Mouse (Mus musculus): ENCODE measurements around the gene Casq2. TPM values are rescaled to one million over a fixed set of nuclear protein-coding genes. Genes with fewer than 3 reads are reported as not detected.

Casq2 gene
- polyA plus RNA-seq, 1 experiment from 2014 or later, result 1.1 TPM

DNA sequence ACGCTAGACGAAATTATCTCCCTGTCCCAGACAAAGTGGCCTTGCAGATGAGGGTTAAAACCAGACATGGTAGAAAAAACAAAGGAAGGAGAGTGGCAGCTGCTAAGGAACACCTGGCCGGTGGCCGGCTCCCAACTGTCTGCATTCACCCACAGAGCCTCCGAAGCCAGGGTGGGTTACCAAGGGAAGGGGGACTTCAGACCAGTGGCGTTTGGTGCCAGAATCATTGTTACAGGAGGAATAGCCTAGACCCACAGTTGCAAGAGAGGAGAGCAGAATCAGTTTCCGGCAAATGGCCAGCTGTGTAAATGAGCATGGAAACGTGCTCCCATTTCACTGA, 23.6 kb upstream of the Casq2 start:
- WGBS, result 31% methylated on average over 8 of the region's 8 CpGs
- peak; percentile 67 for ATAC-seq (ENCODE audit: low FRiP score)
- H3K4me2 ChIP-seq (replicated peaks), result no peak overlapping the region
- no peak overlapping the region for H3K9ac ChIP-seq
- peaks cover 8% of the 10 kb centered on the region for H3K4me1 ChIP-seq
- peak overlapping the region; percentile 76 for H3K27ac ChIP-seq
- no peak overlapping the region for H3K4me3 ChIP-seq
- H3K27me3 ChIP-seq, result no peaks in the 10 kb centered on the region
- H3K9me3 ChIP-seq (replicated peaks), result no peaks in the 10 kb centered on the region
- H3K36me3 ChIP-seq, result no peaks in the 10 kb centered on the region

- no peak overlapping the region for H3K4me2 ChIP-seq (replicated peaks)
- 77% methylated on average over 10 of the region's 10 CpGs for WGBS
- no peaks in the 10 kb centered on the region for H3K36me3 ChIP-seq
- ATAC-seq (ENCODE audit: low FRiP score), result no peak
- no peaks in the 10 kb centered on the region for H3K27me3 ChIP-seq
- H3K4me3 ChIP-seq, result no peak overlapping the region
- peaks cover 6% of the 10 kb centered on the region for H3K4me1 ChIP-seq
- H3K27ac ChIP-seq, result peak overlapping the region; percentile 76; the same call in 1 of the 2 replicates
- no peaks in the 10 kb centered on the region for H3K9me3 ChIP-seq (replicated peaks)
- no peak overlapping the region for H3K9ac ChIP-seq
Measured at GRCm38 (mm10) chr3:102063273-102064120, 22.7 kb upstream of the Casq2 start.

DNA sequence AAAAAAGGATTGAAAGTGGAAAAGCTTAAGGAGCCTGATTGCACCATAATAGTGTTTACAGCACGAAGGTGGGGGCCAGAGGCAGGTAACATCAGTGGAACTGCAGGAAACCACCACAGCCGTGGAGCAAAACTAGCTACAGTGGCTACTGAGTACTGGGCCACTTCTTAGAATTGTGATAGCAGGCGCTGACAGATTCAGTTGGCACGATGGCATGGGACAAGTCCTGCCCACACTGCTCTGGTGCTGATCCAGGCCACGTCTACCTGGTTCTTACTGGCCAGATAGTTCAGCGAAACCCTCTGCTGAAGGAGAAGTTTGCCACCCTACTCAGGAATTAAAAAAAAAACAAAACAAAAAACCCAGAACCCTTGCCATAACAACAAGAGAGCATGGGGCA, 21.6 kb upstream of the Casq2 start:
- Histone ChIP-seq H3K27me3 (no peaks in the 10 kb centered on the region), H3K4me1 (peaks cover 6% of the 10 kb centered on the region), H3K27ac (no peak overlapping the region), H3K9me3 (replicated peaks) (no peaks in the 10 kb centered on the region), H3K4me3 (no peak overlapping the region), H3K9ac (no peak overlapping the region), H3K36me3 (no peaks in the 10 kb centered on the region), H3K4me2 (replicated peaks) (no peak overlapping the region)
- no peak for ATAC-seq (ENCODE audit: low FRiP score)
- WGBS, result 85% methylated on average over 6 of the region's 6 CpGs

DNA sequence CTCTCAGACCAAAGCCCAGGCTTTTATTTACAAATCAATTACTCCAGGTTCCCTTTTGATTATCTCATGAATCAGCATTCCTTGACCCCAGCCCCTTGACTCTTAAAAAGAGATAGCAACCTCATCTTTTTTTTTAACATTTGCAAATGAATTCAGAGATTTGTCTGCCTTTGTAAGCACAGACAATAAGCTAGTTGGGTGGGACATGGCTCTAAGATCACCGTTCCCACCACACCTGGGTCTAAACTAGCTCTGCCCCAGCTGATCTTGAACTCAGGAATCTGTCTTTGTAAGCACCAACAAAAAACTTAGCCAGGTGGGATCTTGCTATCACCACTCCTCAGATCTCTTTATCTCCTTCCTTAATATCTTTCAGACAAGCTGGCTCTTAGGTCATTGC, 18.9 kb upstream of the Casq2 start:
- Histone ChIP-seq H3K27ac (no peak overlapping the region), H3K4me1 (peaks cover 5% of the 10 kb centered on the region), H3K9ac (no peak overlapping the region), H3K36me3 (no peaks in the 10 kb centered on the region), H3K27me3 (no peaks in the 10 kb centered on the region), H3K4me3 (no peak overlapping the region), H3K9me3 (replicated peaks) (no peaks in the 10 kb centered on the region), H3K4me2 (replicated peaks) (no peak overlapping the region)
- 55% methylated on average over 1 of the region's 1 CpGs for WGBS
- no peak for ATAC-seq (ENCODE audit: low FRiP score)

- no peak overlapping the region for H3K4me2 ChIP-seq (replicated peaks)
- no peaks in the 10 kb centered on the region for H3K9me3 ChIP-seq (replicated peaks)
- H3K27me3 ChIP-seq, result no peaks in the 10 kb centered on the region
- no peaks in the 10 kb centered on the region for H3K36me3 ChIP-seq
- no peak for ATAC-seq (ENCODE audit: low FRiP score)
- H3K4me3 ChIP-seq, result no peak overlapping the region
- no peak overlapping the region for H3K27ac ChIP-seq
- WGBS, result 90% methylated on average over 2 of the region's 2 CpGs
- H3K4me1 ChIP-seq, result no peaks in the 10 kb centered on the region
- no peak overlapping the region for H3K9ac ChIP-seq
Measured at GRCm38 (mm10) chr3:102067861-102068260, 18.4 kb upstream of the Casq2 start.

- ATAC-seq (ENCODE audit: low FRiP score), result no peak
- Histone ChIP-seq H3K27ac (no peak overlapping the region), H3K9ac (no peak overlapping the region), H3K4me3 (no peak overlapping the region), H3K4me2 (replicated peaks) (no peak overlapping the region), H3K27me3 (no peaks in the 10 kb centered on the region), H3K36me3 (no peaks in the 10 kb centered on the region), H3K4me1 (no peaks in the 10 kb centered on the region), H3K9me3 (replicated peaks) (no peaks in the 10 kb centered on the region)
- WGBS, result 88% methylated on average over 4 of the region's 4 CpGs
Measured at GRCm38 (mm10) chr3:102069260-102069659, 17.0 kb upstream of the Casq2 start.

DNA sequence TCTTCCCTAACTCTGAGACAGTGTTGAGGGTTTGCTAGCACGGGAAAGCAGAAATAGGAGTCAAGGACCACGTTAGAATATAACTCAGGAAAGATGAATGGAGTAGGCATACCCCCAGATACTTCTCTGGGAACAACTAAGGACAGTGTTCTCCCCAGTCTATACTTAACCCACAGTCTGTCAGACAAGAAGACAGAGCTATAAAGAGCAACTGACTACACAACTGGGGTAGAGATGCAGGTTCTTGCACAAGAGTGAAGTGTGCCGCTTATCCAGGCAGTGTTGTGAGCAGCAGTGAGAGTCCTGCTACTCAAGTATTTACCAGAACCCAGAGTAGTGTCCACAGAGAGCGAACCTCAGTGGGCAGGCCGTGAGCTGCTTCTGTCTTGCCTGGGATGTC, 16.5 kb upstream of the Casq2 start:
- Histone ChIP-seq H3K27ac (no peak overlapping the region), H3K9me3 (replicated peaks) (no peaks in the 10 kb centered on the region), H3K9ac (no peak overlapping the region), H3K36me3 (no peaks in the 10 kb centered on the region), H3K4me1 (no peaks in the 10 kb centered on the region), H3K27me3 (no peaks in the 10 kb centered on the region), H3K4me2 (replicated peaks) (no peak overlapping the region), H3K4me3 (no peak overlapping the region)
- ATAC-seq (ENCODE audit: low FRiP score), result no peak
- whole genome bisulfite sequencing, result 94% methylated on average over 5 of the region's 5 CpGs

GRCm38 (mm10) chr3:102070360-102070759, 15.9 kb upstream of the Casq2 start:
- Histone ChIP-seq H3K9ac (no peak overlapping the region), H3K27ac (no peak overlapping the region), H3K4me1 (no peaks in the 10 kb centered on the region), H3K4me2 (replicated peaks) (no peak overlapping the region), H3K36me3 (no peaks in the 10 kb centered on the region), H3K9me3 (replicated peaks) (no peaks in the 10 kb centered on the region), H3K27me3 (no peaks in the 10 kb centered on the region), H3K4me3 (no peak overlapping the region)
- peak; percentile 60 for ATAC-seq (ENCODE audit: low FRiP score)
- 78% methylated on average over 7 of the region's 7 CpGs for WGBS

GRCm38 (mm10) chr3:102071016-102071415, 15.2 kb upstream of the Casq2 start:
- H3K9ac ChIP-seq, result no peak overlapping the region
- 91% methylated on average over 3 of the region's 3 CpGs for WGBS
- no peak overlapping the region for H3K4me3 ChIP-seq
- ATAC-seq (ENCODE audit: low FRiP score), result no peak
- no peaks in the 10 kb centered on the region for H3K4me1 ChIP-seq
- H3K27me3 ChIP-seq, result no peaks in the 10 kb centered on the region
- H3K4me2 ChIP-seq (replicated peaks), result no peak overlapping the region
- no peaks in the 10 kb centered on the region for H3K36me3 ChIP-seq
- no peaks in the 10 kb centered on the region for H3K9me3 ChIP-seq (replicated peaks)
- H3K27ac ChIP-seq, result no peak overlapping the region

GRCm38 (mm10) chr3:102079413-102079812, 6.8 kb upstream of the Casq2 start:
- Histone ChIP-seq H3K36me3 (no peaks in the 10 kb centered on the region), H3K9ac (no peak overlapping the region), H3K4me3 (no peak overlapping the region), H3K27ac (no peak overlapping the region), H3K27me3 (peaks cover 4% of the 10 kb centered on the region; the same call in 1 of the 2 replicates), H3K4me2 (replicated peaks) (no peak overlapping the region), H3K9me3 (replicated peaks) (0 out of 2 replicates have a peak, but pooled peaks cover 3% of the 10 kb centered on the region), H3K4me1 (0 out of 2 replicates have a peak, but pooled peaks cover 3% of the 10 kb centered on the region)
- 83% methylated on average over 2 of the region's 2 CpGs for WGBS
- ATAC-seq (ENCODE audit: low FRiP score), result no peak

DNA sequence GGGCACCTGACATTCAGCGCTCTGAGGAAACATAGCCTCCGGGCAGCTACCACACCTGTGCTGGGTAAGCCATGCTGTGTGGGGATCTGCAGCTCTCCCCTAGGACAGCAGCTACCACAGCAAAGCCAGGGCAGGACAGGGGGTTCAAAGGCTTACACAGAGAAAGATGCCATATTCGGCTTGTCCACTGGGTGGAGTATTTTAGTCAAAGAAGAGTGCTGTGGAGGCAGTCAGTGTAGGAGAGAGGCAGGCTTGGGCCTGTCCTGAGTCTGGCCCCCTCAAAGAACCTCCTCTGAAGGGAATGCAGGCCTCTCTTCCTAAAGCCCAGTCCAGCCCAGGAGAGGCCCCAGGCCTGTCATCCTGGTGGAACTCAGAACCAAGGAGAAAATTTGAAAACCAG, 4.4 kb upstream of the Casq2 start:
- H3K27ac ChIP-seq, result peak overlapping the region; percentile 49; the same call in 1 of the 2 replicates
- peak; percentile 88 for ATAC-seq (ENCODE audit: low FRiP score)

GRCm38 (mm10) chr3:102083589-102084230, 2.5 kb upstream of the Casq2 start:
- peaks cover 13% of the 10 kb centered on the region; the same call in 1 of the 2 replicates for H3K27me3 ChIP-seq
- H3K4me1 ChIP-seq, result 0 out of 2 replicates have a peak, but pooled peaks cover 3% of the 10 kb centered on the region
- no peaks in the 10 kb centered on the region for H3K36me3 ChIP-seq
- no peak overlapping the region for H3K27ac ChIP-seq
- no peak for ATAC-seq (ENCODE audit: low FRiP score)
- no peaks in the 10 kb centered on the region for H3K9me3 ChIP-seq (replicated peaks)
- no peak overlapping the region for H3K4me3 ChIP-seq
- WGBS, result 15% methylated on average over 13 of the region's 13 CpGs
- H3K4me2 ChIP-seq (replicated peaks), result no peak overlapping the region
- no peak overlapping the region for H3K9ac ChIP-seq

More for the DNA sequence above, 4.4 kb upstream of the Casq2 start:
- no peak overlapping the region for H3K4me3 ChIP-seq
- 0 out of 2 replicates have a peak, but pooled peaks cover 3% of the 10 kb centered on the region for H3K4me1 ChIP-seq
- H3K36me3 ChIP-seq, result no peaks in the 10 kb centered on the region
- H3K4me2 ChIP-seq (replicated peaks), result no peak overlapping the region
- 0 out of 2 replicates have a peak, but pooled peaks cover 3% of the 10 kb centered on the region for H3K9me3 ChIP-seq (replicated peaks)
- H3K9ac ChIP-seq, result no peak overlapping the region
- peaks cover 13% of the 10 kb centered on the region; the same call in 1 of the 2 replicates for H3K27me3 ChIP-seq
- 10% methylated on average over 3 of the region's 3 CpGs for WGBS
